Mouse (Mus musculus): ENCODE data around the gene Dixdc1. TPM values are rescaled to one million over a fixed set of nuclear protein-coding genes. Genes with fewer than 3 reads are reported as not detected.
A peak's percentile ranks its signal among the peaks of the same experiment; 100 is the strongest.

The Dixdc1 gene
- polyA plus RNA-seq, 1 experiment: not detected

DNA sequence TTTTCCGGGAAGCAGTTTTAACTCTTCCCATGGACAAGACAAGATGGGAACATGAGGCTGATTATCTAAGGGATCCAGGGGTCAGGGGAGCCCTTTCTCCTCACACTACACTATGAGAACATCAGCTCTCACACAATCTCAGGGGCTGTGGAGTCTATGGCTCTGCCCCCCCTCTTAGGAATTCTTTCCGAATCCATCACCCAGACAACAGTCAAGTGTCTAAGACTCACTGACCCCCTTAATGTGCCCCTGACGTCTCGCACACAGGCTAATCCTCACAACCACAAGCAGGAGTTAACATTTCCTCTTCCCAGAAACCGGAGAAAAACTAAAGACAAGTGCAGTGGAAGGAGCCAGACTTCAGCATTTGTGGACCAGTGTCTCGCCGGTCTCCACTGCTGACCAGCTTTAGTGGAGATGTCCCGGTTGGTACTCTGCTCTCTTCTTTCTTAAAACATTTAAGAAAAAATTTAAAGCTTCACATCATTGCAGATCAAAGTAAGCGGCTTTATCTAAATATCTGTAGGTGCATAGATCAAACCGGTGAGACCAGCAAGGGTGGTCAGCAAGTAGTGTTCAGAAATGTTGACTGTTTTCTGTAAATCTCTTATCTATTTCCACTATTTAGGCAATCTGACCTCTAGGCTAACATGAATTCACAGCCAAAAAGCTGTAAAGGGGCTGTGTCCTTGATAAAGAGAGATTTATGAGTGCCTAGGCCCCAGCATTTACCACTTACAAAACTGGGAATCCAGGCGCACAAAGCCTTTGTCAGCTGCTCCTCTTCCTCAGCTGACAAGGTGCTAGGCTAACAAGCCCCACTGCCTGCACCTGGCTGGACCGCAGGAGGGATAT lies 42.2 kb downstream of the Dixdc1 start:
- TF ChIP-seq GATA1 (IDR thresholded peaks at IDR 0.05; ENCODE audit: low read length) (no peak), TAL1 (IDR thresholded peaks at IDR 0.05; ENCODE audit: low read length) (no peak)
- Histone ChIP-seq H3K27me3 (ENCODE audit: control insufficient read depth) (peaks cover 82% of the 10 kb centered on the region), H3K4me3 (replicated peaks) (no peak overlapping the region), H3K9me3 (ENCODE audit: control insufficient read depth, low read length) (peaks cover 5% of the 10 kb centered on the region; the same call in 1 of the 2 replicates), H3K4me1 (ENCODE audit: control insufficient read depth) (peaks cover 3% of the 10 kb centered on the region), H3K36me3 (ENCODE audit: control insufficient read depth) (no peaks in the 10 kb centered on the region)

- Histone ChIP-seq H3K27me3 (ENCODE audit: control insufficient read depth) (peaks cover 63% of the 10 kb centered on the region), H3K36me3 (ENCODE audit: control insufficient read depth) (no peaks in the 10 kb centered on the region), H3K4me3 (replicated peaks) (no peak overlapping the region), H3K9me3 (ENCODE audit: control insufficient read depth, low read length) (peaks cover 5% of the 10 kb centered on the region; the same call in 1 of the 2 replicates), H3K4me1 (ENCODE audit: control insufficient read depth) (peaks cover 3% of the 10 kb centered on the region)
- TF ChIP-seq GATA1 (IDR thresholded peaks at IDR 0.05; ENCODE audit: low read length) (no peak), TAL1 (IDR thresholded peaks at IDR 0.05; ENCODE audit: low read length) (no peak)
Measured at GRCm38 (mm10) chr9:50695153-50695552, 44.2 kb downstream of the Dixdc1 start.

GRCm38 (mm10) chr9:50693631-50694030 lies 45.7 kb downstream of the Dixdc1 start:
- TF ChIP-seq GATA1 (IDR thresholded peaks at IDR 0.05; ENCODE audit: low read length): no peak
- no peak for TF ChIP-seq TAL1 (IDR thresholded peaks at IDR 0.05; ENCODE audit: low read length)
- Histone ChIP-seq H3K9me3 (ENCODE audit: control insufficient read depth, low read length) (peaks cover 3% of the 10 kb centered on the region; the same call in 1 of the 2 replicates), H3K36me3 (ENCODE audit: control insufficient read depth) (no peaks in the 10 kb centered on the region), H3K27me3 (ENCODE audit: control insufficient read depth) (peaks cover 47% of the 10 kb centered on the region), H3K4me1 (ENCODE audit: control insufficient read depth) (peaks cover 3% of the 10 kb centered on the region), H3K4me3 (replicated peaks) (no peak overlapping the region)

GRCm38 (mm10) chr9:50692626-50693580 lies 46.4 kb downstream of the Dixdc1 start:
- Histone ChIP-seq H3K36me3 (ENCODE audit: control insufficient read depth) (no peaks in the 10 kb centered on the region), H3K27me3 (ENCODE audit: control insufficient read depth) (peaks cover 40% of the 10 kb centered on the region), H3K9me3 (ENCODE audit: control insufficient read depth, low read length) (no peaks in the 10 kb centered on the region), H3K4me1 (ENCODE audit: control insufficient read depth) (no peaks in the 10 kb centered on the region), H3K4me3 (replicated peaks) (peak overlapping the region; percentile 17)
- no peak for TF ChIP-seq GATA1 (IDR thresholded peaks at IDR 0.05; ENCODE audit: low read length)
- TF ChIP-seq TAL1 (IDR thresholded peaks at IDR 0.05; ENCODE audit: low read length): no peak

- Histone ChIP-seq H3K9me3 (ENCODE audit: control insufficient read depth, low read length) (no peaks in the 10 kb centered on the region), H3K27me3 (ENCODE audit: control insufficient read depth) (no peaks in the 10 kb centered on the region; the same call in 1 of the 2 replicates), H3K4me1 (ENCODE audit: control insufficient read depth) (no peaks in the 10 kb centered on the region), H3K36me3 (ENCODE audit: control insufficient read depth) (no peaks in the 10 kb centered on the region), H3K4me3 (replicated peaks) (no peak overlapping the region)
- TF ChIP-seq TAL1 (IDR thresholded peaks at IDR 0.05; ENCODE audit: low read length) (no peak), GATA1 (IDR thresholded peaks at IDR 0.05; ENCODE audit: low read length) (no peak)
Measured at GRCm38 (mm10) chr9:50686866-50687652, 52.3 kb downstream of the Dixdc1 start.

DNA sequence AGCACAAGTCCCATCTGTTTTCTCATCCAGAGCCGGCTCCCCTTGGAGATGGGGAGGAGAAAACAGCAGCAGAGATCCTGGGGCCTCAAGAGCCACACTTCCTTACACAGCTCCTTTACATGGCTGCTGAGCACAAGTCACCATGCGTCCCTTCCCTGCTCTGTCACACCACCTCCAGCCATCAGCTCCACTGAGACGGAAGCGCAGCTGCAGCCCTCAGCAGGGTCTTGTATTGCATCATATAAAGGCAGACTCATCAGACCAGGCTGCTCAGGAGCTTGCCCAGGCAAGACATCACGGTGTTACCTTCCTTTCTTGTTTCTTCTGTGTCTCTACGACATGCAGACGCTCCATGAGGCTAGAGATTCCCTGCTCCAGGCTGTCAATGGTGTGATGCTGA lies 57.6 kb downstream of the Dixdc1 start:
- Histone ChIP-seq H3K9me3 (ENCODE audit: control insufficient read depth, low read length) (no peaks in the 10 kb centered on the region), H3K4me1 (ENCODE audit: control insufficient read depth) (no peaks in the 10 kb centered on the region), H3K4me3 (replicated peaks) (no peak overlapping the region), H3K36me3 (ENCODE audit: control insufficient read depth) (no peaks in the 10 kb centered on the region; the same call in 1 of the 2 replicates), H3K27me3 (ENCODE audit: control insufficient read depth) (no peaks in the 10 kb centered on the region)
- TF ChIP-seq TAL1 (IDR thresholded peaks at IDR 0.05; ENCODE audit: low read length) (no peak), GATA1 (IDR thresholded peaks at IDR 0.05; ENCODE audit: low read length) (no peak)

DNA sequence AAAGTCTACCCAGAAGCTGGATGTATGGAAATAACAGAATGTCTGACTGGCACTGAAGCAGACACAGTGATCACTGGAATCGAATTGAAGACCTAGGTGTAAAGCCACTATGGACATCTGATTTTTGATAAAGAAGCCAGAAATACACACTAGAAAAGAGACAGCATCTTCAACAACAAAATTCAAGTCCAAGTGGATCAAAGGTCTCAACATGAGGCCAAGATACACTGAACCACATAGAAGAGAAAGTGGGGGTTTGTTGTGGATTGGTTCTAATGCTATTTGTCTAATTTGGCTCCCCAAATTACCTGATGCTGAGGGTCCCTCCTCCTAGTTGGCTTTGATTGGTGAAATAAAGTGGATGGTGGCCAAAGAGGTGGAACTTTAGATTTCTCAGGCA lies 59.9 kb downstream of the Dixdc1 start:
- Histone ChIP-seq H3K4me1 (ENCODE audit: control insufficient read depth) (no peaks in the 10 kb centered on the region), H3K36me3 (ENCODE audit: control insufficient read depth) (no peaks in the 10 kb centered on the region; the same call in 1 of the 2 replicates), H3K27me3 (ENCODE audit: control insufficient read depth) (no peaks in the 10 kb centered on the region), H3K9me3 (ENCODE audit: control insufficient read depth, low read length) (no peaks in the 10 kb centered on the region), H3K4me3 (replicated peaks) (no peak overlapping the region)
- TF ChIP-seq TAL1 (IDR thresholded peaks at IDR 0.05; ENCODE audit: low read length) (no peak), GATA1 (IDR thresholded peaks at IDR 0.05; ENCODE audit: low read length) (no peak)

- no peak overlapping the region for H3K4me3 ChIP-seq (replicated peaks)
- peaks cover 2% of the 10 kb centered on the region; the same call in 1 of the 2 replicates for H3K4me1 ChIP-seq (ENCODE audit: control insufficient read depth)
- H3K9me3 ChIP-seq (ENCODE audit: control insufficient read depth, low read length): no peaks in the 10 kb centered on the region
- H3K27me3 ChIP-seq (ENCODE audit: control insufficient read depth): no peaks in the 10 kb centered on the region
- TF ChIP-seq TAL1 (IDR thresholded peaks at IDR 0.05; ENCODE audit: low read length): no peak
- no peak for TF ChIP-seq GATA1 (IDR thresholded peaks at IDR 0.05; ENCODE audit: low read length)
- H3K36me3 ChIP-seq (ENCODE audit: control insufficient read depth): no peaks in the 10 kb centered on the region
Measured at GRCm38 (mm10) chr9:50674771-50675170, 64.5 kb downstream of the Dixdc1 start.
